Mouse (Mus musculus) heart, embryonic 10.5 days (tissue): ENCODE measurements around the gene Eaf1. TPM values are rescaled to one million over a fixed set of nuclear protein-coding genes. Genes with fewer than 3 reads are reported as not detected.

ENCODE experiments used
- polyA plus RNA-seq: library from polyadenylated mRNA; unstranded; fragments of >200 nt; fragmentation: Nextera tagmentation; extraction: Ambion mirVana; gene quantifications from 2 replicates; pipeline ENCODE4 v1.2.1, GENCODE M21; 2016

Gene Eaf1
- polyA plus RNA-seq, 1 experiment from 2014 or later = 25.7 TPM

Other genes with a start within 250 kb of the Eaf1 start
- 8.4 and 11.8 TPM in 2 replicates for gene Phf7, start 243.1 kb upstream of the Eaf1 start, polyA plus RNA-seq
- 76.2 and 80.7 TPM in 2 replicates for gene Bap1, start 242.9 kb upstream of the Eaf1 start, polyA plus RNA-seq
- gene Dnah1, start 170.5 kb upstream of the Eaf1 start, polyA plus RNA-seq = 1.6 and 2.8 TPM in 2 replicates
- gene Capn7, start 157.8 kb upstream of the Eaf1 start, polyA plus RNA-seq = 37.1 and 40.8 TPM in 2 replicates
- gene Sh3bp5, start 58.3 kb upstream of the Eaf1 start, polyA plus RNA-seq = 26.5 and 30.1 TPM in 2 replicates
- gene Mettl6, start 641 bp downstream of the Eaf1 start, polyA plus RNA-seq = 52.7 and 64.4 TPM in 2 replicates
- 3.6 and 6.1 TPM in 2 replicates for gene Colq, start 96.9 kb downstream of the Eaf1 start, polyA plus RNA-seq
- gene Gm49387, start 146.5 kb downstream of the Eaf1 start, polyA plus RNA-seq = 0.74 and 2.4 TPM in 2 replicates
- gene Btd, start 146.6 kb downstream of the Eaf1 start, polyA plus RNA-seq = 21.2 and 23.8 TPM in 2 replicates
- gene Hacl1, start 146.9 kb downstream of the Eaf1 start, polyA plus RNA-seq = 7.8 and 8.8 TPM in 2 replicates